9 mouse cellular contexts compared by ENCODE assay signal in genomic region chr7:98349096-98349495, GRCm38 (mm10). TPM values are rescaled to one million over a fixed set of nuclear protein-coding genes. Genes with fewer than 3 reads are reported as not detected.
DNase-seq lines count a peak whose midpoint lies in the region; ATAC-seq and TF ChIP-seq lines count a peak whose summit lies in the region.
"Had no signal": no experiment of that assay in that cellular context is flagged by ENCODE, and none has a peak within 500 bp of the region (broad histone marks: within the 10 kb centered on the region; RNA-seq: fewer than 3 reads in every experiment).

No protein-coding gene starts in this region.

- ATAC-seq in activated CD4-positive, CD25-positive, alpha-beta regulatory T cell, adult 4 months = peak; percentile 50
- 0 out of 2 replicates have a peak, but pooled peaks have one; percentile 17 for ATAC-seq in liver, postnatal 0 days

- no peak overlapping the region for H3K4me3 ChIP-seq in liver, postnatal 0 days (ENCODE audit: low read depth, low read length)
- H3K4me3 ChIP-seq: heart, embryonic 15.5 days had no signal

- no peaks in the 10 kb centered on the region for H3K27me3 ChIP-seq in liver, postnatal 0 days (ENCODE audit: insufficient read depth, low read length)
- H3K27me3 ChIP-seq: heart, embryonic 15.5 days had no signal

- TF ChIP-seq EP300 in liver, postnatal 0 days (IDR thresholded peaks at IDR 0.05; ENCODE audit: low read depth) = no peak

- peak; percentile 97 for TF ChIP-seq CTCF in liver, postnatal 0 days (IDR thresholded peaks at IDR 0.05; ENCODE audit: low read depth)

- H3K27ac ChIP-seq in liver, postnatal 0 days (ENCODE audit: low read depth) = no peak overlapping the region
- H3K27ac ChIP-seq: heart, embryonic 15.5 days had no signal

- H3K36me3 ChIP-seq in liver, postnatal 0 days (replicated peaks; ENCODE audit: insufficient read depth, low read length) = peaks cover 6% of the 10 kb centered on the region; the same call in 1 of the 2 replicates

- H3K9ac ChIP-seq in liver, postnatal 0 days (replicated peaks) = no peak overlapping the region
- H3K9ac ChIP-seq: heart, embryonic 15.5 days had no signal

- 14% methylated on average over 5 of the region's 5 CpGs for WGBS in liver, postnatal 0 days (ENCODE audit: insufficient replicate concordance)

- no peak overlapping the region for H3K4me2 ChIP-seq in liver, postnatal 0 days (ENCODE audit: low read depth, low read length)
- H3K4me2 ChIP-seq: heart, embryonic 15.5 days had no signal

- H3K9me3 ChIP-seq in liver, postnatal 0 days (ENCODE audit: low read length) = no peaks in the 10 kb centered on the region
- H3K9me3 ChIP-seq: heart, embryonic 15.5 days had no signal

- peak; percentile 65 for DNase-seq in CD4-positive helper T cell, adult 2 months (ENCODE audit: low read depth, low spot score)
- peak; percentile 79 to 91 for DNase-seq in cerebellum, postnatal 4 days (ENCODE audit: low spot score in 2 of 2)
- DNase-seq in gastrocnemius, postnatal 10 days = peak; percentile 92
- DNase-seq in kidney, postnatal 14 days = peak; percentile 85
- DNase-seq in liver, postnatal 0 days = peak; percentile 91
- DNase-seq in retina, postnatal 1 day = peak; percentile 86
- DNase-seq in thymus, postnatal 4 days = peak; percentile 95

- no peaks in the 10 kb centered on the region for H3K4me1 ChIP-seq in liver, postnatal 0 days (ENCODE audit: insufficient read depth)

RNA-seq across cellular contexts. Expression of gene Tsku, which starts 12.0 kb away (rescaled TPM):
- not detected for polyA plus RNA-seq in activated CD4-positive, CD25-positive, alpha-beta regulatory T cell, adult 4 months (2017; shearing (Covaris generic))
- 1 to 10 TPM; 4.6 to 8.9 TPM for total RNA-seq in gastrocnemius, postnatal 10 days (2021)
- polyA plus RNA-seq in liver, postnatal 0 days (2015; fragmentation: Nextera tagmentation; extraction: Ambion mirVana) = 8.3 and 18.9 TPM in 2 replicates

RNA-seq across cellular contexts. Expression of gene Acer3, which starts 28.1 kb away (rescaled TPM):
- 10 to 100 TPM; 12.7 to 13.0 TPM for polyA plus RNA-seq in activated CD4-positive, CD25-positive, alpha-beta regulatory T cell, adult 4 months (2017; shearing (Covaris generic))
- total RNA-seq in gastrocnemius, postnatal 10 days (2021) = 1 to 10 TPM; 5.1 to 6.1 TPM
- 18.7 and 19.4 TPM in 2 replicates for polyA plus RNA-seq in liver, postnatal 0 days (2015; fragmentation: Nextera tagmentation; extraction: Ambion mirVana)
